Mouse (Mus musculus): Measurements from ENCODE around the gene Gm42791.
A peak's percentile ranks its signal among the peaks of the same experiment; 100 is the strongest.

The Gm42791 gene

DNA sequence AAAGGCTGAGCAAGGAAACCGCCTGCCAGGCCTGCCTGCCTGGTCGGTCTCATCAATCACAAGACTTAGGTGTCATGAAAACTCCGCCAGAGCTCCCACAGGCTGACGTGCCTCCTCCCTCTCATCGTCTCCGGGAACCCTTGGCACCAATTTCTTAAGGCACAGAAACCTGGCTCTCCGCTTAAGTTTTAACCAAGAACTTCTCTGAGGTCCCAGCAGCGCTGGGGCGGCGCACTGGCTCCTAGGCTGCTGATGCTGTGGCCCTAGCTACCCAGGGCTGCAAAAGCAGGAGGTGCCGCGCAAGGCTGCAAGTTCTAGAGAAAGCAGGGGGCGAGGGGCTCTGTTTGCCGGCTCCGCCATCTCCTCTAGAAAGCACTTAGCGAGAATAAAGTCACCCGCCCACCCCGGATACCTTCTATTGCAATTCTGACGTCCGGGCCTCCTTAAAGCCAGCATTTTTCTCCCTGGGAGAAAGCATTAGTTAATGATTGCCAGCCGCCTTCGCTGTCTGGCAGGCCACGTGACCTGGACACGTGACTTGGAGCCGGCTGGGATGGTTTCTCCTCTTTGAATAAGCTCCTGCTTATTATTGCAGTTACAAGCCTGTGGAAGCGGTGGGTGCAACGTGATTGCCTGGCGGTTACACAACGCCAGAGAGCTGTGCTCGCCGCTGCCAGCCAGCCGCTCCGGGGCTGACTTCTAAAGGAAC lies at the start of gene Gm42791:
Gene Gm42791, minus strand, starts transcription at position 442 of the 709 bp plus-strand sequence.
- peak; percentile 95 for DNase-seq

DNA sequence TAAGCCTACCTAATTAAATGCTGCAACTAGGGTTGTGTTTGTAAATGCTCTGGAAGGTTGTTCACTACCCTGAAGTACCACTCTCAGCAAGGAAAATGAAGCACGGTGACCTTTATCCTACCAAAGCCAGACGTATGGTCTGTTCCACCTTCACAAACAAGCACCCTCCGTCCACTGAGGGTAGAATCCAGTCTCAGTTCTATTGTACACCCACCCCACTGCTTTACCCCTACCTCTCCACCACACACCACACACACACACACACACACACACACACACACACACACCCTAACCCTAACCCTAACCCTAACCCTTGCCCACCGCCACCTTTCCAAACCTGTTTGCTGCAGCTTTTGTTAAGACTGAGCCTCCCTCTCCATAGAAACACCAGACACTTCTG lies 49.1 kb upstream of the Gm42791 start:
- DNase-seq = no peak

DNA sequence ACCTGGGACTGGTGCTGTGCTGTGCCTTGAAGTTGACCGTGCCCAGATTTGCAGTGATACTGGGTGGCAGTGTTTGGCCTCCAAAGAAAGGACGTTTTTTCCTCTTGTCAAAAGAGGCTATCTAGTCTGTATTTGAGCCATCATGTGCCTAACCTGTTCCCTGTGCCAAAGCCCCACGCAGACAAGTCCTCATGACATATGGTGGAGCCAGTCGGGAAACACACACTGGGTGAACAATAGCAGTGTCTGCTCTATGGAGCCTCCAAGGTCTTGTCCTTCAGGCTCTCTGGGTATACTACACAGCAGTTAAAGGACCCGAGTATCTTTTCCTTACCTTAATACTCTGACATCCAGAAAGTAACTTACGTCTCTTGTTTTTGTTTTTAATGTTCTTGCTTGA lies 48.3 kb upstream of the Gm42791 start:
- DNase-seq = peak; percentile 58

DNA sequence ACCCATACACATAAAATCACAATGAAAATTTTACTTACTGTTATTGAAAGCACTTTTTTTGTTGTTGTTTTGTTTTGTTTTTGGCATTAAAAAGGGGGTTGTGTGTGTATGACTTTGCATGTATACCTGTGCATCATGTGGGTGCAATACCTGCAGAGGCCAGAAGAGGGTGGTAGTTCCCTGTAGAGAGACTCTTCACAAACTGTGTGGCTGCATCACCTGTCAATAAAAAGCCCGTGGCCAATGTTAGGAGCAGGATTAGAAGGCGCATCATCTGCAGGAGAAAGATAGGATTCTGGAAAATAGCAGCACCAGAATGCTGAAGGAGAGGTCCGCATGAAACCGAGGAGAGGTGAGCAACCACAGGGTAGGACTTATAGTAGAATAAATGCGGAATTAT lies 44.9 kb upstream of the Gm42791 start:
- DNase-seq = no peak

DNA sequence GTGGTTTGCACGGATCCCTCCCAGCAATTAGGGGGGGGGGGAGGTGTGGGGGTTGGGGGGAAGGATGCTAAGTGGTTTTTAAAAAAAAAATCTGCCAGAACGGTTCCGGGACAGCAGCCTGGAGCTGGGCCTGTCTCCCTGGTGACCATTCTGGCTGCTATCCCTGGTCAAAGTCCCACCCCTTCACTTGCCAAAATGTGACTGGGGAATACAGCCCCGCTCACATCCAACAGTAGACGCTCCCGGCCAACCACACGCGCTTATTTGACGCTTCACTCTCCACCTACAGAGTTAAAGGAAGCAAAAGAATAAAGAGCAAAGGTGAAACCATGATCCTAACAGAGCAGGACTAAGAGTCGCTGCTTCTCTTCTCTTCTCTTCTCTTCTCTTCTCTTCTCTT lies 42.8 kb upstream of the Gm42791 start:
- DNase-seq = no peak

DNA sequence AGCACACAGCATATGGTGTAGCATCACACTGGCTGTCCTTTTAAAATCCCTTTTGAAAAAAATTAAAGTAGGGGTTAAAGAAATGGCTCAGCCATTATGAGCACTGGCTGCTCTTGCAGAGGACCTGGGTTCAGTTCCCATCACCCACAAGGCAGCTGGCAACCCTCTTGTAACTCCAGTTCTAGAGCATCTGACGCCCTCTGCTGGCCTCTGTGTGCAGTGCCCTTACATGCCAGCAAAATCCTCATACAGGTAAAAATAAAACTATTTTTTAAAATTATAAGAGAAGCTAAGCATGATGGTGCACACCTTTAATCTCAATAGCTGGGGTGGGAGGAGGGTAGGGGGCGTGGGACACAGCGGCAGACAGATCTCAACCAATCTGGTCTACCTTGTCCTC lies 42.0 kb upstream of the Gm42791 start:
- no peak for DNase-seq

DNA sequence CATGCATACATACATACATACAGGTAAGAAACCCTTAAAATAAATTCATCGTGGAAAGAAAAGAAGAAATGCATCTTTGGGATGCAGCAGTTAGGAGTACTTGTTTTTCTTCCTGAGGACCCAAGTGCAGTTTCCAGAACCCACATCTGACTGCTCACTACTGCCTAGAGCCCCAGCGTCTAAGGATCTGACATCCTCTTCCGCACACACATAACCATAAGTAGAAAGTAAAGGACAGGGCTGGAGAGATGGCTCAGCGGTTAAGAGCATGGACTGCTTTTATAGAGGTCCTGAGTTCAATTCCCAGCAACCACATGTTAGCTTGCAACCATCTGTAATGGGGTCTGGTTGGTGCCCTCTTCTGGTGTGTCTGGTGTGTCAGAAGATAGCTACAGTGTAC lies 37.5 kb upstream of the Gm42791 start:
- no peak for DNase-seq

DNA sequence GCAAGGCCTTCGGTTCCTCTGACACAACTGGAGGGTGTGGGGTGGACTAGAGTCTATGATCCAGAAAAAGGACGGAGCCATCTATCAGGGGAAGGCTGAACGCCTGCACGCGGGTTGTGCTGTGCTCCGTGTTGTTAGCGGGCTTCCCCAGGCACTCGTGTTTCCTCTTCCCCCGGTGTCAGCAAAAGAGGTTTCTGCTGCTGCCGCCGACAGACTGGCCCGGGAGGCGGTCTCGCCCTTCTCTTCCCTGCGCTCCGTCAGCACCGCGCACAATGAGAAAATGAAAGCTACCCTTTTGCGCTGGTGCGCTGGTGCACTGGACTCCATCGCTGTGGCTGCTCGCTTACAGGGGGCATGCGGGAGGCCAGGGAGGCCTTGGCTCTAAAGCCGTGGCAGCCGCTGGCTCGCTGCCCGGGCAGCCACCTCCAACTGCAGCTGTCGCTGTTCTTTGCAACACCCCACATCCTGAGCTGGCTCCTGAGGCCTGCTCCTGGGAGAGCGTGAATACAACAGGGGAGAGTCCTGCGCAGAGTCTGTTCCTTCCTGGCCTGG lies 36.3 kb upstream of the Gm42791 start:
- peak; percentile 44 for DNase-seq

DNA sequence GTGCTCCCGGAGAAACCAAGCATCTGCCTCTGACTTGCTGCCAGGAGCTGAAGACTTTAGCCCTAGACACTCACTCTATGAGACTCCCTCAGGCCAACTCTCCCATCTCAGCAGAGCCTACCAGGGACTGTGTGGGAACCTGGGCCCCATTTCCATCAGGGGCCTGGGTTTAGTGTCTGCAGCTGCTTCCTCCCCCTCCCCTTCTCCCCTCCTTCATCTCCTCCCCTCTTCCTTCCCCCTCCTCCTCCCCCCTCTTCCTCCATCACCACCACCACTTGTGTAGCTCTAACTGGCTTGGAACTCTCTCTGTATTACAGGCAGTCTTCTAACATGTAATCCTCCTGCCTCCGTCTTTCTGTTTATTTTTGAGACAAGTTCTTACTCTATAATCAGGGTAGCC lies 35.2 kb upstream of the Gm42791 start:
- no peak for DNase-seq

DNA sequence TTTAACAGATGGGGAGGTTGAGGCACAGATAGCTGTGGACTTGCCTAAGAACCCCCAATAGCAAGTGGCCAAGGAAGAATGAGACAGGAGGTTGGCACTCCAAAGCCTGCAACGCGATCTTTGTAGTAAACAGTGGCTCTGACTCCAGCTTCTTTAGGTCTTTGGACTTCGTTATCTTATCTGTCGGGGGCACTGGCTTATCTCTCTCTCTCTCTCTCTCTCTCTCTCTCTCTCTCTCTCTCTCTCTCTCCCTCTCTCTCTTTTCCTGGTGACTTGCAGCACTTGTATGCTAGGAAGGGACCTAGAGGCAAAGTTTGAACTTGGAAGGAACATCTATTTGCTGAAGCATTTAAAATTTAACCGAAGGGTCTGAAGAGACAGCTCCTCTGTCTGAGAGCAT lies 33.4 kb upstream of the Gm42791 start:
- no peak for DNase-seq

DNA sequence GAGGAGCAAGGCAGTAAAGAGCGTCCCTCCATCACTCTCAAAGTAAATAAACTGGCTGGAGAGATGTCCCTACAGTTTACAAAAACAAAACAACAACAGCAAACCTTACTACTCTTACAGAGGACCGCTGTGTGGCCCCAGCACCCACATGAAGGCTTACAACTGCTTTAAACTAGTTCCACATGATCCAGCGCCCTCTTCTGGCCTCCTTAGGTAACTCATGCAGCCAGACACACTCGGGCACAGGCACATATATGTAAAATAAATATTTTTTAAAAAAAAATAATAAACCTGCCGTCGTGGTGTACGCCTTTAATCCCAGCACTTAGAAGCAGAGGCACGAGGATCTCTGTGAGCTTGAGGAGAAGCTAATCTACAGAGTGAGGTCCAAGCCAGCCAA lies 32.4 kb upstream of the Gm42791 start:
- no peak for DNase-seq

DNA sequence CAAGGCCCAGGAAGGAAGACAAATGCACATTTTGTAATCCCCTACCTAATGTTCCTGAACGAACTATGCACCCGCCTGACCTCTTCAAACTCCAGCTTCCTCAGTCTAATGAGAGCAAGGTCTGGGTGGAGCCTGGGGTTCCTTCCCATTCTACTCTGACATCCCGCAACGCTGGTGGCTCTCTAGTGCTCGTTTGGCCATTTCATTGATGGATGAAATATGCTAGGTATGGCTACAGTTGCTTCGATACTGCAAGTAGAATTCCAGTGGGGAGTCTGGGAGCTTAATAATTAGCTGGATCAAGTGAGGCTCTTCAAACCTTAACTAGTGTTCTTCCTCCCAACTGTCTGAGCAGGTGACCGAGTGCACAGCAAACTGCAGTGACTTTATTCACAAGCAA lies 26.2 kb upstream of the Gm42791 start:
- DNase-seq = no peak

DNA sequence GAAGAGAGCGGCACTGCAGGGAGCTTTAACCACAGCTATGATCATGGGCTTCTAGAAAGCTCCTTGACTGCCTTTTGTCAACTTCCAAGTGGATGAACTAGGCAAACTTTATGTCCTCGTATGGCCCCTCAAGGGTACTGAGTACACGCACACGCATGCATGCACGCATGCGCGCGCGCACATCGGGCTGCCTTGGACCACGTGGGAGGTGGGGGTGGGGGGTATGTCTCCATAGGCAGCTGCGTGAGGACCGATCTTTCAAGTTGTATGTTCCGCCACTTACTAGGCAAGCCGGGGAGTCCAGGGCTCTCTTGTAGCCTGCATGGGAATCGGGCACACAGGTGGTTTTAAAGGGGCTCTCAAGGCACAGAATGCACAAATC lies 25.7 kb upstream of the Gm42791 start:
- no peak for DNase-seq

DNA sequence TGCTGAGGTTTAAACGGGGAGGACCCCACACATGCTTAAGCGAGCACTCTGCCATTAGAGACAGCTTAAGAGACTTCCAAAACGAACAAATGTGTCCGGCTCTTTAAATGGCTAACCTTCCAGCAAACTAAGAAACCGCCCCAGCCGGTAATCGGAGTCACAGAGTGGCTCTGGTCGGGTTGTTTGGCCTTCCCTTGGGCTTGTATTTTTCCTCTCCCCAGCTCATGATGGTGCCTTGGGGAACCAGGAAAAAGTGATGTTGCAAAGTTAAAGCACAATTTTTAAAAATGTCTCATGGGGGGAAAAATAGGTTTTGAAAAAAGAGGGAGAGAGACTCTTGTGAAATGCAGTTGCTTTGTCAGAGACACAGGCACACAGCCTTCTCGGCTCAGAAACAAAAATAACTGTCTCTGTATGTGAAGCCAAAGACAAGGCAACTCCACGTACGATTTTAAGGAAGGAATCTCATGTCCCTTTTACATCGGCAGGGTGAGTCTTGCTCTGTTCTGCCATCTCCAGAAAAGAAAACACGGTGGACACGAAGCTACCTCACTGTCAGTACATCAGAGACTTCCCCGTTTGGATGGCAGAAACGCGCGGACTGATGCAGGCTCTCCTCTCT lies 25.2 kb upstream of the Gm42791 start:
- no peak for DNase-seq

DNA sequence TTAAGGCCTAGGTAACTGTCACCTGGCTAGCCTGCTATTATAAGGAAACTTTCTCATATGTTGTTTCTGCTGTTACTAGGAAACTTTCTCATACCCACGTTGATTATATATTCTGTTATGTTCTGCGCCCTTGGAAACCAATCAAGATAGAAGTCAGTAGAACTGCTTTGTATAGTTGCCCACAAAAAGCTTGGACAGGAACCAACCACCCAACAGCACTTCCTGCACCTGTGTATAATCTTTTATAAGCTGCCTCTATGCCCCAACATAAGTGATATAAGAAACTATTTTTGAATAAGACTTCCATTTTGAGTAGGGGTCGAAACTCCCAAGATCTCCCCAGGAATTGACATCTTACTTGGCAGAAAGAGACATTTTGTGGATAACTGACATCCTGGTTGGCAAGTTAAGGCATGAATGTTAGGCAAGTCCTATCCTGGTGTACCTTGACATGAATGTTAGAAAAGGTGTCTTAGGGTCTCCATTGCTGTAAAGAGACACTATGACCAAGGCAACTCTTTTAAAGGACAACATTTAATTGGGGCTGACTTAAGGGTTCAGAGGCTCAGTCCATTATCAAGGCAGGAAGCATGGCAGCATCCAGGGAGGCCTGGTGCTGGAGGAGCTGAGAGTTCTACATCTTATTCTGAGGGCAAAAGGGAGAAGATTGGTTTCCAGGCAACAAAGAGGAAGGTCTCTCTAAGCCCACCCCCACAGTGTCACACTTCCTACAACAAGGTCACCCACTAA lies 22.9 kb upstream of the Gm42791 start:
- DNase-seq = no peak

DNA sequence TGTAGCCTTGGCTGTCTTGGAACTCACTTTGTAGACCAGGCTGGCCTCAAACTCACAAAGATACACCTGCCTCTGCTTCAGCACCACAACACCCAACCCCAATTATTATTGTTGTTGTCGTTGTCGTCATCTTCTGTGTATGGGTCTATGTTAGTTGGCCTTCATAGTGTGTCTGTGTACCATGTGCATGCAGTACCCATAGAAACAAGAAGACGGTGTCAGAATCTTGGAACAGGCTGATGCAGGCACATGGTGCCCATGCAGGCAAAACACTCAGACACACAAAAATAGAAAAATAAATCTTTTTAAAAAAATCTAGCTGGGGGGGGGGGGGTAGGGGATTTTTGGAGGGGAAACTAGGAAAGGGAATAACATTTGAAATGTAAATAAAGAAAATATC lies 22.2 kb upstream of the Gm42791 start:
- DNase-seq = no peak

DNA sequence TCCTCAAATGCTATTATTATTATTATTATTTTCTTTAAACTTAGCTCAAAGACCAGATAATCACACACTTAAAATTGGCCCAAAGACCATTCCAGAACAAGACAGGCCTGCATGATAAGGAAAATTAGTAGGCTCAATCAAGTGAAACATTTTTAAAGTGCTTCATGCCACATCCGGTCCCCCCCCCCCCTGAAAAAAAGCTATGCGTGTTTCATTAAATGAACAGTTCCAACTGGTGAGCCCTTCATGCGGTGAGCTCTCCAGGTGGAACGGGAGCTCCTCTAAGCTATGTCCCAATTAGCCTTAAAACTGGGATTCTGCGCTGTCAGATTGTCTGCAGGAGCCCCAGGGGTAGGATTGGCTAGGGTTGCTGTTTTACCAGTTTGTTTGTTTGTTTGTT lies 21.3 kb upstream of the Gm42791 start:
- no peak for DNase-seq

DNA sequence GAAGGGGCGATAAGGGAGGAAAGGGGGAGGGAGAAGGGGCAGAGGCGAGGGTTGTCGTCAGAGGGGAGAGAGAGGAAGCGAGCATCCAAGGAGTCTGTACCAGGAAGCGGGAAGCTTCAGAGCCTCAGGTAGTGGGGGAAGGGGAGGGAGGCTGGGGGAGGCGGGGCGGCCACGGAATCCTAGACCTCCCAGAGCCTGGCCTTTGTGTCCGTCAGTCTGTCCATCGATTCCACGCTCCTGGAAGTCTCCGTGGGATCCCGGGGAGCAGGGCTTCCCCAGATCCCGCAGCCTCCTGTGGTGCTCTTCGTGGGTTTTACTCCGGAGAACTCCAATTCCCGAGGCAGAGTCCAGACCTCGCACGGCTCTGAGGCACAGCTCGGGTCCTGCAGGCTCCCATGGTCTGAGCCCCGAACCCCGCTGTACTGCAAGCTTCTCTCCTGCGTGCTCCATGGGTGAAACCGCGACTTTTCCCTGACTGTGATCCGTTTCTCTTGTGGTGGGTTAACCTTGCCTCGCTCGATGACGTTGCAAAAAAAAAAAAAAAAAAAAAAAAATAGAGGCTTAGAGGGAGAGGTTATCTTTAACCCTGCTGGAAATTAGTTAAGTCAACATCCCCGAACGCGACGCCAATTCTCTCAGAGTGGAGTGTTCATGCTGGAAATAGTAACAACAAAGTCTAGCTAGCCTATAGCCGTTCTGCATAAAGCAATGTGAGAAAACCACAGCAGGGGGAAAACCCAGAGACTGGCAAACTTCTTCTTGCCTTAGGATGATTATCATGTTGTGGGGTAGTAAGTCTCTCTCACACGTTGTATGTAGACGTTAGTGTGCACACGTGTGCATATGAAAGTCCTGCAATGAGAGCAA lies 20.6 kb upstream of the Gm42791 start:
- DNase-seq = no peak

DNA sequence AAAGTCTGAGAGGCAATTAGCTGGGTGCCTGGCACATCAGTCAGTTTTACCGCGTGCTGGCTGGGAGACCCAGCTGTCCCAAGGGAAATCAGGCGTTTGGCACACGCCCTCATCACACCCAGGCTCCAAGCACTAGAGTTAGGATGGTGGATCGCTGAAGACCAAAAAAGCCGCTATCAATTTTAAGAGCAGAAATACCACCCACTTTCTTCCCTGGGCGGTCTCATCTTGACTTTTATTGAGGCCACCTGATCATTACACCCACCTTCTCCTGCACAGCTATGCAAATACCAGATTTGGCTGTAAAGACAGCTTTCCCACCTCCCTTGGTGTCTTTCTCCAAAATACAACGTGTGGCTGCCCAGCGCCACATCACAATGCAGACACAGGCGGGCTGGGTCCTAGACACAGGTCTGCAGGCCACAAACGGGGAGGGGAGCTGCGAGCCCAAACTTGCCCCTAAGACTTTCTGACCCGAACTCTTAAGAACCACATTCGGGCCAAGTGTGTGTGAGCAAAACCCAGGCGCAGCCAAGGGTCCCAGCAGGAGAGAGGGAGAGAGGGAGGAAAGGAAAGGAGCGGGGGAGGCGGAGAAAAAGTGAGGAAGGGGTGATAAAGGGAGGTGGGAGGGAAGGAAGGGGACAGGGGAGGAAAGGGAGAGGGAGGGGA lies 19.8 kb upstream of the Gm42791 start:
- DNase-seq = no peak

DNA sequence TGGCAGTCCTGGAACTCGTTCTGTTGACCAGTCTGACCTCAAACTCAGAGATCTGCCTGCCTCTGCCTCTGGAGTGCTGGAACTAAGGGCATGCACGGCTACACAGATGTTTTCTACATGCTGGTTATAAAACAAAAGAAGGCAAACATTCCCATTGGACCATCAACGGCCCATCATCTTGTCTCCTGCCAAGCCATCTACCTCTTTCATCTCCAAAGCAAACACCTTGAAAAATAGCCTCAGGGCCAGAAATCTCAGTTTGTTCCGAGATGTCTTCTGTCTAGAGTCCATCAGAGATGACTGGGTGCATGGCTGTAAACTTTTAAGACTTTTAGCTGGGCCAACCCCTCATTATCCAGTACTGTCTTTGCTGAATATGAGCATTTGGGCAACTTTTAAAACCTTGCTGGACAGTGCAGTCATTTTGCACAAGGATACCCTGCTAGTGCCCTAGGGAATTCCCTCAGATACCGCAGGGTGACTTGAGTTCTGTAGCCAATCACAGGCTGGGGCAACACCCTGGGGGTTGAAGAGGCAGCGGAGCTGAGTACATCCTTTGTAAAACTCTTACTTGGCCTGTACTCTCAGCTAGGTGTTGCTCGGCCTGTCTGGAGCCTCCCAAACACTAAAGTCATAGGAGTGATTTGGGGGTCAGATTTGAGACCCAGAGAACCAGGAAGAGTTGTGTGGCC lies 19.0 kb upstream of the Gm42791 start:
- no peak for DNase-seq

DNA sequence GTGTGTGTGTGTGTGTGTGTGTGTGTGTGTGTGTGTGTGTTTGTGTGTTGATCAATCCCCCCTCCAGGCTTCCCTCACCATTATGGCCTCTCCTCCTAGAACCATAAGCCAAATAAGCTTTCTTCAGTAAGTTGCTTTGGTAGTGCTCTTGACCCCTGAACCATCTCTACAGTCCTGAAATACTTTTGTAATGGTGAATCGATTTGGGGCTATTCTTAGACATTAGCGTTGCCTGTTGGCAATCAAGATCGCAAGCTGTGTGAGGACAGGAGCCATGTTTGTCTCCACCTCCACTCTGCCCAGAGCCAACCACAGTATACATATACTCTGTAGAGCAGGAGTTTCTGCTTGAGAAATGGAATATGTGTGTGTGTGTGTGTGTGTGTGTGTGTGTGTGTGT lies 14.2 kb upstream of the Gm42791 start:
- DNase-seq = no peak

DNA sequence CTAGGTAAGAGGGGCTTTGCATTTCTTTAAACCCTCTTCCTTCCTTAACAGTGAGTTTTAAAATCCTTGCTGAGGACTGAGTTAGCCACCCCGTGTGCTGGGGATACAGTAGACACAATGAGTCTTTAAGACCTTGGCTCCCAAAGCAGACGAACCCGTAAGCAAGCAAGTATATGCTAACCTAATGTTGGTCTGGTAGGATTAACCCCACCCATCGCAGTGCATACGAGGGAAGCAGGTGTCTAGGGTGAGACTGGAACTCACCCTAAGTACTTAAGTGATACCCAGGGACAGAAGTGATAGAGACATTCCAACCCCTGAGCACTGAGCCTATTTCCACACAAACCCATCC lies 12.3 kb upstream of the Gm42791 start:
- DNase-seq = no peak

All from cerebellum, adult 11-12 months (tissue).